Mouse (Mus musculus): ENCODE measurements around the gene Krt39. TPM values are rescaled to one million over a fixed set of nuclear protein-coding genes. Genes with fewer than 3 reads are reported as not detected.

Krt39 gene
- polyA plus RNA-seq (2014; fragmentation: Illumina TruSeq; extraction: RNeasy Lipid Tissue Mini Kit (QIAGEN cat#74804); ENCODE audit: low read depth, low replicate concordance): not detected

DNA sequence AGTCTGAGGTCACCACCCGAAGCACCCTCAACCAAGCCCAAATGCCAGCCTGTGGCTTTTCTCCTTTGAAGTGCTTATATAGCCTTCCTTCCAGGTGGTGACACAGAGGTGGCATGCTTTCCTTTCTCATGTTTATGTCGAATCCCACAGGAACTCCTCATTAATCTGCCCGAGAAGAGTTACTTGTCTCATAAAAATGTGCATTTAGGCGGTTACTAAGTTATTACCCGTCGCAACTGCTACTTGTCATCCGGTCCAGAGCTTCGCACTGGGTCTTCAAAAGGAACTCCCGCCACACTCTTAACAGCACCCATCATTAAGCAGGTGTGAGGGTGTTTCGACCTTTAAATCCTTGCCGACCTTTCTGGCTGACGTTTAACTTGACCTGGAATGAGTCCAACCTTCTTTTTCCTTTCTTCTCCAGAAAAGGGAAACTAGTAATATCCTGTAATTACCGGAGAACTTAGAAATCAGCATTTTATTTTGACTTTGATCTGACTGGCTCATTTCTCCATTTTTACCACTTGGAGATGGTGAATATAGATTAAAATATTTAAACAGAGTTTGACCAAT, at the start of gene Krt39:
Gene Krt39 (minus strand): TSS at position 51 of the 573 bp plus-strand sequence.

GRCm38 (mm10) chr11:99566530-99566929, 45.4 kb upstream of the Krt39 start, which contains the start of gene Krtap3-1:
Gene Krtap3-1 (minus strand): TSS chr11:99566630.

GRCm38 (mm10) chr11:99559366-99559765, 38.2 kb upstream of the Krt39 start, which contains the start of gene Gm11939:
Gene Gm11939 (minus strand): TSS chr11:99559466.

GRCm38 (mm10) chr11:99556753-99557152, 35.6 kb upstream of the Krt39 start, which contains the start of gene Krtap3-2:
Gene Krtap3-2 (minus strand): TSS chr11:99556853.

GRCm38 (mm10) chr11:99550765-99551164, 29.6 kb upstream of the Krt39 start, which contains the start of gene Krtap3-3:
Gene Krtap3-3 (minus strand): TSS chr11:99550865.

DNA sequence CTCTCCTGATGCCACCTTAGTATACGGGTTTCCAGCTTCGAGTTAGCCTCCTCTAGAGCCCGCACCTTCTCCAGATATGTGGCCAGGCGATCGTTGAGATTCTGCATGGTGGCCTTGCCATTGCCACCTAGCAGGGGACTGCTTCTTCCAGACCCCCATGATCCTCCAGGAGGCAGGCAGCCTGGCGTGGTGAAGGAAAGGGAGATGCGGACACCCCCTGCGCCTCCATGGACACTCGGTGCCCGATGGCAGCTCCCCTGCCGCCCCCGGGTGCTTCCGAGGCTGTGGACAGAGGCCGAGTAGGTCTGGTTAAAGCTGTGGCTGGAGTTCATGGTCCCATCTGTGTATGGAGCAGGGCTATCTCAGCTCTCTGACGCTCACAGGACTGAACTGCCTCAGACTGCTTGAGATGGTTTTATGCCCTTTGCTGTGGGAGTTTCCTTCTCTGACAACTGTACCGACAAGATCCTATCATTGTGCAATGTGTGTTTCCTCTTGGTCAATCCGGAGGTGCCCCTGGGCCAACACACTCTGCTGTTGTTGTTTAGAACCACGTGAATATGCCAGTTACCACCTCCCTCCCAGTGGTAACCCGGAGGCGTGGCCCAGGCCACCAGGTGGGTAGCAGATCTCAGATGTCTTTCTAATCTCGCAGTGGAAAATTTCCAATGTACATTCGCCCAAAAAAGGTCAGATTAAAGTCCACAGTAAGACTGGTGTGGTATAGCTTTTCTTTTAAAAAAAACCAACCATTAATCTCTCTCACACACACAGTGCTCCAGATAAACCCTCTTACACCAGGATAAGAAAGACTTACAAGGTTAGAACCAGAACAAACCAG, 28.2 kb downstream of the Krt39 start, which contains the start of gene Krt23:
Gene Krt23 (minus strand): TSS at position 405 of the 841 bp plus-strand sequence.

Other genes starting within 250 kb of the Krt39 start
- gene Krt24, start 236.1 kb downstream of the Krt39 start, polyA plus RNA-seq (2014; fragmentation: Illumina TruSeq; extraction: RNeasy Lipid Tissue Mini Kit (QIAGEN cat#74804); ENCODE audit: low read depth, low replicate concordance): not detected
- not detected for gene Krt25, start 198.4 kb downstream of the Krt39 start, polyA plus RNA-seq (2014; fragmentation: Illumina TruSeq; extraction: RNeasy Lipid Tissue Mini Kit (QIAGEN cat#74804); ENCODE audit: low read depth, low replicate concordance)
- 0.25 TPM for gene Krt26, start 183.4 kb downstream of the Krt39 start, polyA plus RNA-seq (2014; fragmentation: Illumina TruSeq; extraction: RNeasy Lipid Tissue Mini Kit (QIAGEN cat#74804); ENCODE audit: low read depth, low replicate concordance)
- gene Krt27, start 170.2 kb downstream of the Krt39 start, polyA plus RNA-seq (2014; fragmentation: Illumina TruSeq; extraction: RNeasy Lipid Tissue Mini Kit (QIAGEN cat#74804); ENCODE audit: low read depth, low replicate concordance): not detected
- not detected for gene Krt28, start 146.4 kb downstream of the Krt39 start, polyA plus RNA-seq (2014; fragmentation: Illumina TruSeq; extraction: RNeasy Lipid Tissue Mini Kit (QIAGEN cat#74804); ENCODE audit: low read depth, low replicate concordance)
- 9.5 TPM for gene Krt10, start 132.0 kb downstream of the Krt39 start, polyA plus RNA-seq (2014; fragmentation: Illumina TruSeq; extraction: RNeasy Lipid Tissue Mini Kit (QIAGEN cat#74804); ENCODE audit: low read depth, low replicate concordance)
- gene Krt12, start 99.1 kb downstream of the Krt39 start, polyA plus RNA-seq (2014; fragmentation: Illumina TruSeq; extraction: RNeasy Lipid Tissue Mini Kit (QIAGEN cat#74804); ENCODE audit: low read depth, low replicate concordance): not detected
- gene Krt20, start 83.2 kb downstream of the Krt39 start, polyA plus RNA-seq (2014; fragmentation: Illumina TruSeq; extraction: RNeasy Lipid Tissue Mini Kit (QIAGEN cat#74804); ENCODE audit: low read depth, low replicate concordance): 0.31 TPM
- gene Krt23, start 28.2 kb downstream of the Krt39 start, polyA plus RNA-seq (2014; fragmentation: Illumina TruSeq; extraction: RNeasy Lipid Tissue Mini Kit (QIAGEN cat#74804); ENCODE audit: low read depth, low replicate concordance): 0.35 TPM
- not detected for gene Krt40, start 21.8 kb upstream of the Krt39 start, polyA plus RNA-seq (2014; fragmentation: Illumina TruSeq; extraction: RNeasy Lipid Tissue Mini Kit (QIAGEN cat#74804); ENCODE audit: low read depth, low replicate concordance)
- gene Krtap3-3, start 29.5 kb upstream of the Krt39 start, polyA plus RNA-seq (2014; fragmentation: Illumina TruSeq; extraction: RNeasy Lipid Tissue Mini Kit (QIAGEN cat#74804); ENCODE audit: low read depth, low replicate concordance): not detected
- not detected for gene Krtap3-2, start 35.5 kb upstream of the Krt39 start, polyA plus RNA-seq (2014; fragmentation: Illumina TruSeq; extraction: RNeasy Lipid Tissue Mini Kit (QIAGEN cat#74804); ENCODE audit: low read depth, low replicate concordance)
- gene Gm11939, start 38.1 kb upstream of the Krt39 start, polyA plus RNA-seq (2014; fragmentation: Illumina TruSeq; extraction: RNeasy Lipid Tissue Mini Kit (QIAGEN cat#74804); ENCODE audit: low read depth, low replicate concordance): not detected
- gene Krtap3-1, start 45.3 kb upstream of the Krt39 start, polyA plus RNA-seq (2014; fragmentation: Illumina TruSeq; extraction: RNeasy Lipid Tissue Mini Kit (QIAGEN cat#74804); ENCODE audit: low read depth, low replicate concordance): not detected
- gene Krtap1-5, start 59.7 kb upstream of the Krt39 start, polyA plus RNA-seq (2014; fragmentation: Illumina TruSeq; extraction: RNeasy Lipid Tissue Mini Kit (QIAGEN cat#74804); ENCODE audit: low read depth, low replicate concordance): not detected
- not detected for gene Krtap1-4, start 62.3 kb upstream of the Krt39 start, polyA plus RNA-seq (2014; fragmentation: Illumina TruSeq; extraction: RNeasy Lipid Tissue Mini Kit (QIAGEN cat#74804); ENCODE audit: low read depth, low replicate concordance)
- not detected for gene Krtap1-3, start 70.0 kb upstream of the Krt39 start, polyA plus RNA-seq (2014; fragmentation: Illumina TruSeq; extraction: RNeasy Lipid Tissue Mini Kit (QIAGEN cat#74804); ENCODE audit: low read depth, low replicate concordance)
- gene Krtap9-3, start 76.8 kb upstream of the Krt39 start, polyA plus RNA-seq (2014; fragmentation: Illumina TruSeq; extraction: RNeasy Lipid Tissue Mini Kit (QIAGEN cat#74804); ENCODE audit: low read depth, low replicate concordance): not detected
- not detected for gene Gm11938, start 82.0 kb upstream of the Krt39 start, polyA plus RNA-seq (2014; fragmentation: Illumina TruSeq; extraction: RNeasy Lipid Tissue Mini Kit (QIAGEN cat#74804); ENCODE audit: low read depth, low replicate concordance)
- not detected for gene Gm11937, start 88.9 kb upstream of the Krt39 start, polyA plus RNA-seq (2014; fragmentation: Illumina TruSeq; extraction: RNeasy Lipid Tissue Mini Kit (QIAGEN cat#74804); ENCODE audit: low read depth, low replicate concordance)
- gene Krtap2-4, start 93.5 kb upstream of the Krt39 start, polyA plus RNA-seq (2014; fragmentation: Illumina TruSeq; extraction: RNeasy Lipid Tissue Mini Kit (QIAGEN cat#74804); ENCODE audit: low read depth, low replicate concordance): not detected
- gene Gm11562, start 99.1 kb upstream of the Krt39 start, polyA plus RNA-seq (2014; fragmentation: Illumina TruSeq; extraction: RNeasy Lipid Tissue Mini Kit (QIAGEN cat#74804); ENCODE audit: low read depth, low replicate concordance): not detected
- not detected for gene Krtap4-1, start 106.9 kb upstream of the Krt39 start, polyA plus RNA-seq (2014; fragmentation: Illumina TruSeq; extraction: RNeasy Lipid Tissue Mini Kit (QIAGEN cat#74804); ENCODE audit: low read depth, low replicate concordance)
- gene Krtap4-2, start 113.7 kb upstream of the Krt39 start, polyA plus RNA-seq (2014; fragmentation: Illumina TruSeq; extraction: RNeasy Lipid Tissue Mini Kit (QIAGEN cat#74804); ENCODE audit: low read depth, low replicate concordance): not detected
- gene Krtap4-7, start 122.8 kb upstream of the Krt39 start, polyA plus RNA-seq (2014; fragmentation: Illumina TruSeq; extraction: RNeasy Lipid Tissue Mini Kit (QIAGEN cat#74804); ENCODE audit: low read depth, low replicate concordance): not detected
- not detected for gene Gm11555, start 128.9 kb upstream of the Krt39 start, polyA plus RNA-seq (2014; fragmentation: Illumina TruSeq; extraction: RNeasy Lipid Tissue Mini Kit (QIAGEN cat#74804); ENCODE audit: low read depth, low replicate concordance)
- not detected for gene Gm11563, start 137.6 kb upstream of the Krt39 start, polyA plus RNA-seq (2014; fragmentation: Illumina TruSeq; extraction: RNeasy Lipid Tissue Mini Kit (QIAGEN cat#74804); ENCODE audit: low read depth, low replicate concordance)
- gene Krtap4-6, start 144.6 kb upstream of the Krt39 start, polyA plus RNA-seq (2014; fragmentation: Illumina TruSeq; extraction: RNeasy Lipid Tissue Mini Kit (QIAGEN cat#74804); ENCODE audit: low read depth, low replicate concordance): not detected
- gene Gm14190, start 169.4 kb upstream of the Krt39 start, polyA plus RNA-seq (2014; fragmentation: Illumina TruSeq; extraction: RNeasy Lipid Tissue Mini Kit (QIAGEN cat#74804); ENCODE audit: low read depth, low replicate concordance): not detected
- not detected for gene Gm14180, start 213.0 kb upstream of the Krt39 start, polyA plus RNA-seq (2014; fragmentation: Illumina TruSeq; extraction: RNeasy Lipid Tissue Mini Kit (QIAGEN cat#74804); ENCODE audit: low read depth, low replicate concordance)

Measured in testis, adult 10 weeks (tissue).